Mouse (Mus musculus) lung, postnatal 0 days (tissue): ENCODE data around the gene Agtrap.

ENCODE experiments used
- CTCF ChIP-seq: IDR thresholded peaks from 2 replicates; pipeline ENCODE4 v1.5.1; 2016; ENCODE audit warnings: antibody characterized with exemption, mild to moderate bottlenecking
- EP300 ChIP-seq: IDR thresholded peaks from 2 replicates; pipeline ENCODE4 v1.6.1; 2016; ENCODE audit warnings: antibody characterized with exemption, mild to moderate bottlenecking, control low read depth

- no peak for TF ChIP-seq CTCF
- no peak for TF ChIP-seq EP300
Measured at GRCm38 (mm10) chr4:148091181-148091580, 3.4 kb upstream of the Agtrap start.
